8 mouse cellular contexts compared by ENCODE assay signal in the genomic region with DNA sequence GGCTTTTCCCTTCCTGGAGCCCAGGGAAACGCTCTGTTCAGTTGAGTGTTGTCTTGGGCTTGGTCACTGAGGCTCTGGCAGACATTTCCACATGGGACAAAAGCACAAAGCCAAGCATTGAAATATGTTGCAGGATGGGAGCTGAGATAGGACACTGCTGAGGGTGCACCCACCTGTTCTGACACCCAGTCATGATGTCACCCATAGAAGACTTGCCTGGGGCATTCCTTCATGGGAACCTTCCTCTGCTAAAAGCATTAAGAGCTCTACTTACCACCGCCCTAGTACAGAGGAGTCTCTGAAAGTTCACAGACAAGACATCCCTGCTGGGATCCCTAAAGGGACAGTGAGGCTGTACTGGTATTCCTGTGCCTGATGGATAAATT. TPM values are rescaled to one million over a fixed set of nuclear protein-coding genes. Genes with fewer than 3 reads are reported as not detected.
DNase-seq lines count a peak whose midpoint lies in the region; ATAC-seq and TF ChIP-seq lines count a peak whose summit lies in the region.

No protein-coding gene starts in this region.

- H3K9ac ChIP-seq in ES-E14 (ENCODE audit: insufficient read depth, low read depth, low read length, poor library complexity, severe bottlenecking), result peak overlapping the region; percentile 96
- peak overlapping the region; percentile 99 for H3K9ac ChIP-seq in forebrain, postnatal 0 days
- H3K9ac ChIP-seq in liver, postnatal 0 days (replicated peaks), result peak overlapping the region; percentile 99

- TF ChIP-seq CTCF in forebrain, postnatal 0 days (IDR thresholded peaks at IDR 0.05; ENCODE audit: low read depth), result no peak
- no peak for TF ChIP-seq CTCF in liver, postnatal 0 days (IDR thresholded peaks at IDR 0.05; ENCODE audit: low read depth)

- H3K9me3 ChIP-seq in heart, embryonic 10.5 days, result no peaks in the 10 kb centered on the region
- no peaks in the 10 kb centered on the region for H3K9me3 ChIP-seq in ES-E14 (ENCODE audit: control insufficient read depth, insufficient read depth, low read depth, low read length)
- H3K9me3 ChIP-seq in forebrain, postnatal 0 days (ENCODE audit: low read length), result no peaks in the 10 kb centered on the region
- no peaks in the 10 kb centered on the region for H3K9me3 ChIP-seq in liver, postnatal 0 days (ENCODE audit: low read length)

- H3K27me3 ChIP-seq in heart, embryonic 10.5 days (ENCODE audit: insufficient read depth, poor library complexity, severe bottlenecking), result peaks cover 3% of the 10 kb centered on the region; the same call in 1 of the 2 replicates
- no peaks in the 10 kb centered on the region for H3K27me3 ChIP-seq in forebrain, postnatal 0 days (ENCODE audit: insufficient read depth, low read length)
- H3K27me3 ChIP-seq in liver, postnatal 0 days (ENCODE audit: insufficient read depth, low read length), result no peaks in the 10 kb centered on the region

- no peak for ATAC-seq in forebrain, postnatal 0 days
- no peak for ATAC-seq in liver, postnatal 0 days

- H3K27ac ChIP-seq in heart, embryonic 10.5 days, result peak overlapping the region; percentile 99
- H3K27ac ChIP-seq in ES-E14 (ENCODE audit: insufficient read depth, low read depth, low read length, poor library complexity, severe bottlenecking), result no peak overlapping the region
- peak overlapping the region; percentile 98; the same call in 1 of the 2 replicates for H3K27ac ChIP-seq in forebrain, postnatal 0 days (ENCODE audit: low read depth, low read length)
- H3K27ac ChIP-seq in liver, postnatal 0 days (ENCODE audit: low read depth), result peak overlapping the region; percentile 98; the same call in 1 of the 2 replicates

- TF ChIP-seq EP300 in liver, postnatal 0 days (IDR thresholded peaks at IDR 0.05; ENCODE audit: low read depth), result no peak

- WGBS in heart, embryonic 10.5 days, result 60% methylated on average over 2 of the region's 2 CpGs
- WGBS in forebrain, postnatal 0 days, result 31% methylated on average over 2 of the region's 2 CpGs
- 56% methylated on average over 2 of the region's 2 CpGs for WGBS in liver, postnatal 0 days (ENCODE audit: insufficient replicate concordance)

- peaks cover 25% of the 10 kb centered on the region for H3K4me1 ChIP-seq in heart, embryonic 10.5 days
- peaks cover 0 to 4% of the 10 kb centered on the region in 2 experiments; a peak in 1 of 4 replicates for H3K4me1 ChIP-seq in ES-E14 (ENCODE audit: control insufficient read depth in 2 of 2, insufficient read depth in 2 of 2, low read length in 2 of 2, poor library complexity in 1 of 2)
- peaks cover 14% of the 10 kb centered on the region for H3K4me1 ChIP-seq in forebrain, postnatal 0 days (ENCODE audit: insufficient read depth)
- H3K4me1 ChIP-seq in liver, postnatal 0 days (ENCODE audit: insufficient read depth), result peaks cover 24% of the 10 kb centered on the region

- peak overlapping the region; percentile 98 for H3K4me3 ChIP-seq in heart, embryonic 10.5 days
- H3K4me3 ChIP-seq in ES-E14 (ENCODE audit: insufficient read depth in 1 of 2, low read depth in 1 of 2, low read length in 2 of 2, poor library complexity in 1 of 2, severe bottlenecking in 1 of 2), result peak overlapping the region; percentile 94 to 99
- peak overlapping the region; percentile 90 for H3K4me3 ChIP-seq in forebrain, postnatal 0 days (ENCODE audit: low read depth, low read length)
- H3K4me3 ChIP-seq in liver, postnatal 0 days (ENCODE audit: low read depth, low read length), result peak overlapping the region; percentile 100

- peak overlapping the region; percentile 80 for H3K4me2 ChIP-seq in forebrain, postnatal 0 days (ENCODE audit: low read depth)
- peak overlapping the region; percentile 94 for H3K4me2 ChIP-seq in liver, postnatal 0 days (ENCODE audit: low read depth, low read length)

- no peak for DNase-seq in heart, embryonic 10.5 days (ENCODE audit: low spot score)
- no peak for DNase-seq in heart, adult 9 months (ENCODE audit: low spot score in 2 of 2)
- no peak for DNase-seq in ES-E14 (ENCODE audit: low read depth, low spot score)
- peak; percentile 10 for DNase-seq in forebrain, postnatal 0 days
- no peak for DNase-seq in liver, postnatal 0 days
- DNase-seq in adrenal gland, postnatal 4 days (ENCODE audit: low spot score in 2 of 2), result no peak
- no peak for DNase-seq in adrenal gland, postnatal 25 days
- no peak for DNase-seq in kidney, postnatal 10 days

- peaks cover 5% of the 10 kb centered on the region; the same call in 1 of the 2 replicates for H3K36me3 ChIP-seq in heart, embryonic 10.5 days
- H3K36me3 ChIP-seq in ES-E14 (ENCODE audit: control insufficient read depth, insufficient read depth, low read length, poor library complexity, severe bottlenecking), result peaks cover 4% of the 10 kb centered on the region; the same call in 1 of the 2 replicates
- no peaks in the 10 kb centered on the region for H3K36me3 ChIP-seq in forebrain, postnatal 0 days (ENCODE audit: insufficient read depth)
- no peaks in the 10 kb centered on the region for H3K36me3 ChIP-seq in liver, postnatal 0 days (replicated peaks; ENCODE audit: insufficient read depth, low read length)

- in situ Hi-C loops in ES-E14 (cut with MboI; ENCODE audit: low sequenced_read_pairs in 2 of 2, unreplicated experiment in 2 of 2), result no loop called here

TF ChIP-seq in ES-E14, 5 proteins besides CTCF, POLR2A, EP300 and RAD21:
- TF ChIP-seq ZC3H11A (IDR thresholded peaks at IDR 0.05; ENCODE audit: borderline replicate concordance, low read depth, low read length) (no peak), MAFK (IDR thresholded peaks at IDR 0.05; ENCODE audit: insufficient read depth, low read depth, low read length) (no peak), ZNF384 (IDR thresholded peaks at IDR 0.05; ENCODE audit: low read depth, low read length) (no peak), CHD2 (IDR thresholded peaks at IDR 0.05; ENCODE audit: low read depth, low read length) (no peak), HCFC1 (IDR thresholded peaks at IDR 0.05; ENCODE audit: borderline replicate concordance, insufficient read depth, low read length) (no peak)

RNA-seq across cellular contexts. Expression of a gene that starts 1.1 kb away (rescaled TPM):
- polyA plus RNA-seq in heart, embryonic 10.5 days (2016; fragmentation: Nextera tagmentation; extraction: Ambion mirVana), result 0.22 and 0.25 TPM in 2 replicates
- 0.22 and 1.5 TPM in 2 replicates for total RNA-seq in ES-E14 (2012; rRNA removed)
- total RNA-seq in forebrain, postnatal 0 days (2014; rRNA removed), result 0.76 and 2.1 TPM in 2 replicates
- polyA plus RNA-seq in forebrain, postnatal 0 days (2015; fragmentation: Nextera tagmentation; extraction: Ambion mirVana), result 0.05 and 0.07 TPM in 2 replicates
- polyA plus RNA-seq in liver, postnatal 0 days (2015; fragmentation: Nextera tagmentation; extraction: Ambion mirVana), result not detected in 2 replicates
- total RNA-seq in adrenal gland, postnatal 4 days (2021), result under 1 TPM; 0.20 to 0.45 TPM
- total RNA-seq in adrenal gland, postnatal 25 days (2021), result 0.30 TPM in 1 of 2 replicates, not detected in the other

RNA-seq across cellular contexts. Expression of a gene that starts 3.7 kb away (rescaled TPM):
- not detected in 2 replicates for polyA plus RNA-seq in heart, embryonic 10.5 days (2016; fragmentation: Nextera tagmentation; extraction: Ambion mirVana)
- 0.16 TPM in 1 of 2 replicates, not detected in the other for total RNA-seq in ES-E14 (2012; rRNA removed)
- 0.08 TPM in 1 of 2 replicates, not detected in the other for total RNA-seq in forebrain, postnatal 0 days (2014; rRNA removed)
- 0.05 TPM in 1 of 2 replicates, not detected in the other for polyA plus RNA-seq in forebrain, postnatal 0 days (2015; fragmentation: Nextera tagmentation; extraction: Ambion mirVana)
- 0.04 and 0.08 TPM in 2 replicates for polyA plus RNA-seq in liver, postnatal 0 days (2015; fragmentation: Nextera tagmentation; extraction: Ambion mirVana)
- under 1 TPM in 1 of 2 experiments, not detected in 1; 0.14 TPM for total RNA-seq in adrenal gland, postnatal 4 days (2021)
- 0.12 TPM in 1 of 2 replicates, not detected in the other for total RNA-seq in adrenal gland, postnatal 25 days (2021)

RNA-seq across cellular contexts. Expression of a gene that starts 8.0 kb away (rescaled TPM):
- polyA plus RNA-seq in heart, embryonic 10.5 days (2016; fragmentation: Nextera tagmentation; extraction: Ambion mirVana), result 63.7 and 69.6 TPM in 2 replicates
- total RNA-seq in ES-E14 (2012; rRNA removed), result 78.0 and 112 TPM in 2 replicates
- total RNA-seq in forebrain, postnatal 0 days (2014; rRNA removed), result 97.7 and 139 TPM in 2 replicates
- polyA plus RNA-seq in forebrain, postnatal 0 days (2015; fragmentation: Nextera tagmentation; extraction: Ambion mirVana), result 73.7 and 90.7 TPM in 2 replicates
- 17.9 and 18.0 TPM in 2 replicates for polyA plus RNA-seq in liver, postnatal 0 days (2015; fragmentation: Nextera tagmentation; extraction: Ambion mirVana)
- 10 to 100 TPM; 81.6 to 84.4 TPM for total RNA-seq in adrenal gland, postnatal 4 days (2021)
- total RNA-seq in adrenal gland, postnatal 25 days (2021), result 67.7 and 73.0 TPM in 2 replicates

RNA-seq across cellular contexts. Expression of a gene that starts 8.1 kb away (rescaled TPM):
- not detected in 2 replicates for polyA plus RNA-seq in heart, embryonic 10.5 days (2016; fragmentation: Nextera tagmentation; extraction: Ambion mirVana)
- total RNA-seq in ES-E14 (2012; rRNA removed), result 0.16 and 0.18 TPM in 2 replicates
- total RNA-seq in forebrain, postnatal 0 days (2014; rRNA removed), result not detected in 2 replicates
- polyA plus RNA-seq in forebrain, postnatal 0 days (2015; fragmentation: Nextera tagmentation; extraction: Ambion mirVana), result not detected in 2 replicates
- not detected in 2 replicates for polyA plus RNA-seq in liver, postnatal 0 days (2015; fragmentation: Nextera tagmentation; extraction: Ambion mirVana)
- total RNA-seq in adrenal gland, postnatal 4 days (2021), result not detected
- not detected in 2 replicates for total RNA-seq in adrenal gland, postnatal 25 days (2021)

RNA-seq across cellular contexts. Expression of a gene that starts 20.8 kb away (rescaled TPM):
- polyA plus RNA-seq in heart, embryonic 10.5 days (2016; fragmentation: Nextera tagmentation; extraction: Ambion mirVana), result 39.7 and 39.9 TPM in 2 replicates
- total RNA-seq in ES-E14 (2012; rRNA removed), result 27.2 and 30.2 TPM in 2 replicates
- total RNA-seq in forebrain, postnatal 0 days (2014; rRNA removed), result 50.4 and 50.5 TPM in 2 replicates
- 41.5 and 46.2 TPM in 2 replicates for polyA plus RNA-seq in forebrain, postnatal 0 days (2015; fragmentation: Nextera tagmentation; extraction: Ambion mirVana)
- polyA plus RNA-seq in liver, postnatal 0 days (2015; fragmentation: Nextera tagmentation; extraction: Ambion mirVana), result 5.6 and 6.6 TPM in 2 replicates
- total RNA-seq in adrenal gland, postnatal 4 days (2021), result 10 to 100 TPM; 33.0 to 33.6 TPM
- total RNA-seq in adrenal gland, postnatal 25 days (2021), result 19.4 and 21.0 TPM in 2 replicates
